Mouse (Mus musculus): ENCODE measurements around the gene Gm11042.

Gene Gm11042

GRCm38 (mm10) chr12:74284020-74284684 lies 32.0 kb downstream of the Gm11042 start:
- peak; percentile 36 to 53 for DNase-seq

- no peak for DNase-seq
These were observed 33.3 kb downstream of the Gm11042 start for GRCm38 (mm10) chr12:74282846-74283245.

DNA sequence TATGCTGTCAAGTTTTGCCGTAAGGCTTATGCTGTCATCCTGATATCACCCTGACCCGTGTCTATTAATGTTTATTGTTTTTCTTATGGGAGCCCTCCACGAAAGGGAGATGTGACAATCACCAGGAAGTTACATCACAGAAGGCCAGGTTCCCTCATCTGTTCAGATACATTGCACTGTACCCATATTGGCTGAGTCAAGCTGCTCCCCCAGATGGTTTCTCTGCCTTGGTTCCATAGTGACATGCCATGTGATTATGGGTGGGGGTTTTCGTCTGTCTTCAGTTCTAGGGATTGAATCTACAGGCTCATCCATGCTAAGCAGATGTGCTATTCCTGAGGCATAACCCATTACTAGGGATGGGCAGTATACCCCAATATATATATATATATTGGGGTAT lies 34.8 kb downstream of the Gm11042 start:
- DNase-seq: no peak

GRCm38 (mm10) chr12:74277265-74277664 lies 38.9 kb downstream of the Gm11042 start:
- DNase-seq: no peak

GRCm38 (mm10) chr12:74272545-74272944 lies 43.6 kb downstream of the Gm11042 start:
- DNase-seq: no peak

DNA sequence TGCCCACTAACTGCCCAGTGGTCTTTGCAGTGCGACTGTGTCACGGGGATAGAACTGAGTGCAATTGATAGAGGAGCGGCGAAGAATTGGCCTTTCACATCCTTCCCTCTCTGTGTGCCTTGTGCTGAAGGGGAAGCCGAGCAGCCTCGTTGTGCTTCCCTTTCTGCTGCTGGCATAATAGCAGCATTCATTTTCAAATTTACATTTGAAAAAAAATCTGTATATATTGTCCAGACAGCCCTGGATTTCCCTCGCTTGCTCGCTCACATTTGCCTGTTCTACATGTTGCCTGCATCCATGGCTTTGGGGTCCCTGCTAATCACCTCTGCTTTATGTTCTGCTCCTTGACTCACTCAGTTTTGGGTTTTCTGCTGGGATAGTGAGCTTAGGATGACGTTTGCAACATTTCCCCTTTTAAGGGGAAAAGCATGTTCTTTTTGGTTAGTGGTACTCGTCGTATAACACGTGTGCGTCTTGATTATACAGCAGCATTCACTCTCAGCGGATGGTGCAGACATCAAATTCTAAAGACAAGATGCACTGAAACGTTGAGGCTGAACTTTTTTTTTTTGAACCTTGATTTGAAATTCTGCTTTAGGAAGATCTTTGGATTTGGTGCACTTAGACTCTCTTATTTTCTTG lies 47.4 kb downstream of the Gm11042 start:
- no peak for DNase-seq

DNA sequence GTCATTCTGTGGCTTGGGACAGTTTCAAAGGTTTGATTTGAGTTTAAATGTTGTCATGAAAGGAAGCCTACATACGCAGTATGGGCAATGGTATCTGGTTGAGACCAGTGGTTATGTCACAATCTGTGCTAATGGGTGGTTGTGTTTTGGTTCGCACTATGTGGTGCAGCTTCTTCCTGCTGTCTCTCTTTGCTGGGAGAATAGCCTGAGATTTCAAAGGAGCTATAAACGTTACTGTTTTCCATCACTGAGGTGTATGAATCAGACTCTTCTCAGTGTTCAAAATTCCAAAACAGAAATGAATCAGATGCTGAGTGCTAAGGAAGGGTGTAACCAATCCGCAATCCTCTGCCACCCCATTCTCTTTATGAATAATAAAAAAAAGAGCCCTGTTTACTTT lies 49.1 kb downstream of the Gm11042 start:
- DNase-seq: no peak

Data from kidney, postnatal 25 days (tissue).